ENCODE assay signal across 15 mouse cellular contexts in the genomic region with DNA sequence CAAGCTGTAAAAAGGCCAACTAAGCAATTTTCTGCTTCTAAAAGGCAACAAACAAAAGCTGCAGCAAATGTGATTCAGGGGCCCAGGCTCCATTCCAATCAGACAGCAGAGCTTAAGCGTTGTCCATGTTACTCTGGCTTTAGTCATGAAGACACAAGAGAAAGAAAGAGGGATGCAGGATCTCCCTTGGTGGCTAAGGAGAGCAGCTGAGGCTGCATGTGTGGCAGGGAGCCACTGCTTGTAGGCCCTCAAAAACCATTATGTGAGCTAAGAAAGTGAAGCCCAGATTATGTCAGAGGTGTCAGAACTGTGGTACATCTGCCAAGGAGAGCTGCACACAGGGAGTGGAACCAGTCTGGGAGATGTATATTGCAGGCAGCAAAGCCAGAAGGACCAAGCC. TPM values are rescaled to one million over a fixed set of nuclear protein-coding genes. Genes with fewer than 3 reads are reported as not detected.
DNase-seq lines count a peak whose midpoint lies in the region; ATAC-seq and TF ChIP-seq lines count a peak whose summit lies in the region.
"Had no signal": no experiment of that assay in that cellular context is flagged by ENCODE, and none has a peak within 500 bp of the region (broad histone marks: within the 10 kb centered on the region; RNA-seq: fewer than 3 reads in every experiment).

No protein-coding gene starts in this region.

- no peaks in the 10 kb centered on the region for H3K9me3 ChIP-seq in forebrain, embryonic 14.5 days (replicated peaks; ENCODE audit: control insufficient read depth, low read length)
- no peaks in the 10 kb centered on the region for H3K9me3 ChIP-seq in forebrain, embryonic 12.5 days
- no peaks in the 10 kb centered on the region for H3K9me3 ChIP-seq in lung, embryonic 14.5 days (ENCODE audit: low read depth, low read length)
- no peaks in the 10 kb centered on the region for H3K9me3 ChIP-seq in forebrain, embryonic 16.5 days (ENCODE audit: control insufficient read depth, low read length)
- H3K9me3 ChIP-seq: kidney, embryonic 15.5 days had no signal

- H3K4me3 ChIP-seq in forebrain, embryonic 14.5 days (ENCODE audit: low read depth, low read length): no peak overlapping the region
- H3K4me3 ChIP-seq in forebrain, embryonic 12.5 days (replicated peaks): no peak overlapping the region
- no peak overlapping the region for H3K4me3 ChIP-seq in lung, embryonic 14.5 days (ENCODE audit: low read depth, low read length)
- H3K4me3 ChIP-seq in lung, adult 2 months (replicated peaks; ENCODE audit: extremely low read depth, low read depth, low read length): no peak overlapping the region
- no peak overlapping the region for H3K4me3 ChIP-seq in forebrain, embryonic 16.5 days (replicated peaks; ENCODE audit: low read length)
- H3K4me3 ChIP-seq: heart, embryonic 13.5 days; kidney, embryonic 15.5 days had no signal

- no peak for TF ChIP-seq CTCF in lung, embryonic 14.5 days (IDR thresholded peaks at IDR 0.05; ENCODE audit: low read depth)
- TF ChIP-seq CTCF in lung, adult 2 months (IDR thresholded peaks at IDR 0.05; ENCODE audit: insufficient read depth, low read length): no peak

- no peaks in the 10 kb centered on the region for H3K4me1 ChIP-seq in forebrain, embryonic 14.5 days (ENCODE audit: control insufficient read depth, insufficient read depth, low read length)
- H3K4me1 ChIP-seq in forebrain, embryonic 12.5 days: 0 out of 2 replicates have a peak, but pooled peaks cover 5% of the 10 kb centered on the region
- no peaks in the 10 kb centered on the region for H3K4me1 ChIP-seq in lung, embryonic 14.5 days (ENCODE audit: insufficient read depth)
- H3K4me1 ChIP-seq in lung, adult 2 months (ENCODE audit: control insufficient read depth, insufficient read depth, low read length): no peaks in the 10 kb centered on the region
- H3K4me1 ChIP-seq in forebrain, embryonic 16.5 days (replicated peaks; ENCODE audit: control insufficient read depth, insufficient read depth, low read length): peaks cover 8% of the 10 kb centered on the region
- H3K4me1 ChIP-seq: heart, embryonic 13.5 days; kidney, embryonic 15.5 days had no signal

- no peak overlapping the region for H3K9ac ChIP-seq in forebrain, embryonic 14.5 days (ENCODE audit: low read length)
- H3K9ac ChIP-seq in forebrain, embryonic 12.5 days: no peak overlapping the region
- H3K9ac ChIP-seq in lung, embryonic 14.5 days: no peak overlapping the region
- H3K9ac ChIP-seq in forebrain, embryonic 16.5 days (replicated peaks; ENCODE audit: low read depth, low read length): no peak overlapping the region
- H3K9ac ChIP-seq: heart, embryonic 13.5 days; kidney, embryonic 15.5 days had no signal

- no peak for TF ChIP-seq POLR2A in lung, adult 2 months (IDR thresholded peaks at IDR 0.05; ENCODE audit: borderline replicate concordance, extremely low read depth, low read depth, low read length)

- ATAC-seq in forebrain, embryonic 14.5 days: peak; percentile 66; the same call in 1 of the 2 replicates
- ATAC-seq in forebrain, embryonic 12.5 days (ENCODE audit: low FRiP score): no peak
- peak; percentile 89 for ATAC-seq in lung, embryonic 14.5 days (ENCODE audit: insufficient read depth)
- ATAC-seq in forebrain, embryonic 16.5 days: peak; percentile 72

- WGBS in forebrain, embryonic 14.5 days: 59% methylated on average over 1 of the region's 1 CpGs
- 73% methylated on average over 1 of the region's 1 CpGs for WGBS in forebrain, embryonic 12.5 days
- WGBS in lung, embryonic 14.5 days: 48% methylated on average over 1 of the region's 1 CpGs
- 89% methylated on average over 1 of the region's 1 CpGs for WGBS in lung, adult 2 months
- 50% methylated on average over 1 of the region's 1 CpGs for WGBS in forebrain, embryonic 16.5 days

- H3K36me3 ChIP-seq in forebrain, embryonic 14.5 days (ENCODE audit: control insufficient read depth, insufficient read depth, low read length): no peaks in the 10 kb centered on the region
- peaks cover 5% of the 10 kb centered on the region for H3K36me3 ChIP-seq in forebrain, embryonic 12.5 days (replicated peaks)
- 0 out of 2 replicates have a peak, but pooled peaks cover 4% of the 10 kb centered on the region for H3K36me3 ChIP-seq in lung, embryonic 14.5 days (ENCODE audit: insufficient read depth)
- no peaks in the 10 kb centered on the region for H3K36me3 ChIP-seq in forebrain, embryonic 16.5 days (ENCODE audit: control insufficient read depth, insufficient read depth)

- H3K27ac ChIP-seq in forebrain, embryonic 14.5 days (ENCODE audit: low read depth, low read length): no peak overlapping the region
- no peak overlapping the region for H3K27ac ChIP-seq in forebrain, embryonic 12.5 days
- peak overlapping the region; percentile 54 for H3K27ac ChIP-seq in lung, embryonic 14.5 days (ENCODE audit: low read depth)
- H3K27ac ChIP-seq in forebrain, embryonic 16.5 days (ENCODE audit: low read length): no peak overlapping the region
- H3K27ac ChIP-seq: kidney, embryonic 15.5 days had no signal

- no peak overlapping the region for H3K4me2 ChIP-seq in forebrain, embryonic 14.5 days (ENCODE audit: low read length)
- H3K4me2 ChIP-seq in forebrain, embryonic 12.5 days: no peak overlapping the region
- no peak overlapping the region for H3K4me2 ChIP-seq in lung, embryonic 14.5 days
- no peak overlapping the region for H3K4me2 ChIP-seq in forebrain, embryonic 16.5 days (ENCODE audit: low read length)
- H3K4me2 ChIP-seq: heart, embryonic 13.5 days; kidney, embryonic 15.5 days; liver, embryonic 11.5 days had no signal

- DNase-seq in forebrain, embryonic 14.5 days (ENCODE audit: low spot score): peak; percentile 33
- DNase-seq in lung, embryonic 14.5 days: peak; percentile 88
- DNase-seq in lung, adult 2 months: no peak
- DNase-seq in lung, postnatal 36 days: peak; percentile 56
- DNase-seq in right cerebral cortex, postnatal 4 days: no peak
- DNase-seq in left cerebral cortex, postnatal 10 days (ENCODE audit: extremely low spot score in 1 of 2, low spot score in 2 of 2): no peak
- DNase-seq: adrenal gland, postnatal 36 days; cerebellum, adult 8-10 months; gastrocnemius, postnatal 25 days; thymus, adult 18-20 months had no signal

- intact Hi-C loops in left cerebral cortex, postnatal 10 days (cut with DNase I): loop anchor here (5.0 kb wide), 1 partner anchor 35 kb away; a partner anchor contains a TSS

- H3K27me3 ChIP-seq in forebrain, embryonic 14.5 days (replicated peaks; ENCODE audit: control insufficient read depth, insufficient read depth, low read length): no peaks in the 10 kb centered on the region
- no peaks in the 10 kb centered on the region for H3K27me3 ChIP-seq in forebrain, embryonic 12.5 days
- no peaks in the 10 kb centered on the region for H3K27me3 ChIP-seq in lung, embryonic 14.5 days (ENCODE audit: insufficient read depth, low read length)
- no peaks in the 10 kb centered on the region for H3K27me3 ChIP-seq in forebrain, embryonic 16.5 days (replicated peaks; ENCODE audit: control insufficient read depth, insufficient read depth, low read length)
- H3K27me3 ChIP-seq: heart, embryonic 13.5 days; kidney, embryonic 15.5 days had no signal

RNA-seq across cellular contexts. Expression of a gene that starts 36.7 kb away (rescaled TPM):
- polyA plus RNA-seq in forebrain, embryonic 14.5 days (2014; fragmentation: Nextera tagmentation; extraction: Ambion mirVana): 176 and 179 TPM in 2 replicates
- 134 and 141 TPM in 2 replicates for polyA plus RNA-seq in forebrain, embryonic 12.5 days (2016; fragmentation: Nextera tagmentation; extraction: Ambion mirVana)
- polyA plus RNA-seq in lung, embryonic 14.5 days (2014; fragmentation: Nextera tagmentation; extraction: Ambion mirVana): 107 and 109 TPM in 2 replicates
- polyA plus RNA-seq in lung, adult 2 months (2012; rRNA removed): 12.8 and 25.2 TPM in 2 replicates
- 198 and 209 TPM in 2 replicates for polyA plus RNA-seq in forebrain, embryonic 16.5 days (2015; fragmentation: Nextera tagmentation; extraction: Ambion mirVana)
- total RNA-seq in left cerebral cortex, postnatal 10 days (2021): 100 to 1,000 TPM; 111 to 126 TPM

Comparison
In these comparisons a context has a peak if more than half of its experiments do, and no peak if none do; other contexts are left out.
1. DNase-seq: peak in forebrain, embryonic 14.5 days (single experiment), lung, embryonic 14.5 days (single experiment) and lung, postnatal 36 days (single experiment); none in lung, adult 2 months (single experiment), right cerebral cortex, postnatal 4 days (single experiment) and left cerebral cortex, postnatal 10 days (0 of 2).